Mouse (Mus musculus): Measurements from ENCODE around the gene Hdac8. TPM values are rescaled to one million over a fixed set of nuclear protein-coding genes. Genes with fewer than 3 reads are reported as not detected.

The Hdac8 gene
- total RNA-seq, 2 experiments from 2014 or later, result 2.5 to 3.1 TPM

Small RNA genes within 50 kb of the gene (microRNA-seq; reads per million reads assigned to microRNA genes)
- 0 reads per million in 2 experiments for gene Gm26318 (ENCODE audit: borderline replicate concordance in 2 of 2)

Other genes starting within 250 kb of the Hdac8 start
- gene Phka1, start 138.9 kb upstream of the Hdac8 start, total RNA-seq (2021), result 100 to 1,000 TPM; 363 to 425 TPM
- not detected for gene Gm3880, start 181.6 kb upstream of the Hdac8 start, total RNA-seq (2021)
- not detected for gene Gm9112, start 202.3 kb upstream of the Hdac8 start, total RNA-seq (2021)
- gene Dmrtc1b, start 202.5 kb upstream of the Hdac8 start, total RNA-seq (2021), result not detected

Measured in gastrocnemius, postnatal 25 days (tissue).